Mouse (Mus musculus): ENCODE results near the gene Orm2. TPM values are rescaled to one million over a fixed set of nuclear protein-coding genes. Genes with fewer than 3 reads are reported as not detected.

Orm2 gene
- polyA plus RNA-seq, 1 experiment from 2014 or later: not detected

DNA sequence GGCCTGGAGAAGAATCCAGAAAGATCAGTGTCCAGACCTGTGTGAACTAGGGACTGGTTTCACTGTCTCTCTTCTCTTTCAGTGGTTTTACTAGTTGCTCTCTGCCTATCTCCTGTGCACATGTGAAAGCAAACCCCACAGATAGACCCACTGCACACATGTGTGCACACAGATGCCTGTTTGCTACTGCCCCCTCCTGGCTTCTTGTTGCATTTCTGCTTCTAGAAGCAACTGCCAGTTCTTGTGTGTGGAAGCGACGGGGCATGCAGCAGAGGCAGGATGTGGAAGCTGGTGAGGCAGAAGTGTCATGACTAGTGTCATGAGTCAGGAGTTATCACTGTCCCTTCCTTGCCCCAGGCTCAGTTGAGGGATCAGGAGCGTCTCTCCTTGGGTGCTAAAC is 9.6 kb downstream of the Orm2 start:
- no peak overlapping the region for H3K27ac ChIP-seq (ENCODE audit: low read length)
- no peaks in the 10 kb centered on the region for H3K9me3 ChIP-seq (replicated peaks; ENCODE audit: control insufficient read depth, low read length, poor library complexity, severe bottlenecking)
- 0 out of 2 replicates have a peak, but pooled peaks cover 2% of the 10 kb centered on the region for H3K36me3 ChIP-seq (ENCODE audit: control insufficient read depth, insufficient read depth, low read length)
- no peak for ATAC-seq
- no peaks in the 10 kb centered on the region for H3K27me3 ChIP-seq (ENCODE audit: control insufficient read depth, insufficient read depth, low read depth, low read length)
- H3K9ac ChIP-seq (ENCODE audit: low read depth, low read length): no peak overlapping the region
- 57% methylated on average over 3 of the region's 3 CpGs for WGBS
- no peaks in the 10 kb centered on the region; the same call in 1 of the 2 replicates for H3K4me1 ChIP-seq (ENCODE audit: control insufficient read depth, insufficient read depth, low read length)
- no peak overlapping the region for H3K4me2 ChIP-seq (ENCODE audit: low read length)
- H3K4me3 ChIP-seq (ENCODE audit: low read depth, low read length): no peak overlapping the region

DNA sequence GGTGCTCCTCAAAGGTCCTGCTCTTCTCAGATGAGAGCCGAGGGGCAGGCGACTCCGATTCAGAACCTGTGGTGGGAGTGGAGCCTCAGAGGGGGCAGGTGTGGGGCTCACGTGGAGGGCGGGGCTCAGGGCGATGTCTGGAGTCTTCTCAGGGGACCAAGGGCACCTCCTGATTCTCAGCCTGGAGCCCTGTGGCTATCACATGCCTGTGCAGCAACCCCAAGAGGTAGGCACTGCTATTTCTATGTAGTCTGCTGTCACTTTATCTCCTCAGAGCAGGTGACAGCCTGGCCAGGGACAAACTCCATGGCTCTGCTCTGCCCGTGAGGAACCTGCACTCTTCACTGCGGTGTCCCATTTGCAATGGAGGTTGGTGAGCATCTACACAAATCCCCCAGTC is 11.2 kb downstream of the Orm2 start:
- WGBS: 92% methylated on average over 8 of the region's 8 CpGs
- no peak overlapping the region for H3K4me2 ChIP-seq (ENCODE audit: low read length)
- no peaks in the 10 kb centered on the region; the same call in 1 of the 2 replicates for H3K4me1 ChIP-seq (ENCODE audit: control insufficient read depth, insufficient read depth, low read length)
- no peak for ATAC-seq
- no peaks in the 10 kb centered on the region for H3K9me3 ChIP-seq (replicated peaks; ENCODE audit: control insufficient read depth, low read length, poor library complexity, severe bottlenecking)
- no peak overlapping the region for H3K4me3 ChIP-seq (ENCODE audit: low read depth, low read length)
- no peak overlapping the region for H3K9ac ChIP-seq (ENCODE audit: low read depth, low read length)
- H3K27me3 ChIP-seq (ENCODE audit: control insufficient read depth, insufficient read depth, low read depth, low read length): no peaks in the 10 kb centered on the region
- no peak overlapping the region for H3K27ac ChIP-seq (ENCODE audit: low read length)
- 0 out of 2 replicates have a peak, but pooled peaks cover 2% of the 10 kb centered on the region for H3K36me3 ChIP-seq (ENCODE audit: control insufficient read depth, insufficient read depth, low read length)

GRCm38 (mm10) chr4:63374331-63374730 is 12.1 kb downstream of the Orm2 start:
- Histone ChIP-seq H3K9ac (ENCODE audit: low read depth, low read length) (no peak overlapping the region), H3K4me3 (ENCODE audit: low read depth, low read length) (no peak overlapping the region), H3K4me1 (ENCODE audit: control insufficient read depth, insufficient read depth, low read length) (no peaks in the 10 kb centered on the region; the same call in 1 of the 2 replicates), H3K27me3 (ENCODE audit: control insufficient read depth, insufficient read depth, low read depth, low read length) (no peaks in the 10 kb centered on the region), H3K27ac (ENCODE audit: low read length) (no peak overlapping the region), H3K36me3 (ENCODE audit: control insufficient read depth, insufficient read depth, low read length) (0 out of 2 replicates have a peak, but pooled peaks cover 2% of the 10 kb centered on the region), H3K4me2 (ENCODE audit: low read length) (no peak overlapping the region), H3K9me3 (replicated peaks; ENCODE audit: control insufficient read depth, low read length, poor library complexity, severe bottlenecking) (no peaks in the 10 kb centered on the region)
- WGBS: 88% methylated on average over 12 of the region's 12 CpGs
- ATAC-seq: no peak

DNA sequence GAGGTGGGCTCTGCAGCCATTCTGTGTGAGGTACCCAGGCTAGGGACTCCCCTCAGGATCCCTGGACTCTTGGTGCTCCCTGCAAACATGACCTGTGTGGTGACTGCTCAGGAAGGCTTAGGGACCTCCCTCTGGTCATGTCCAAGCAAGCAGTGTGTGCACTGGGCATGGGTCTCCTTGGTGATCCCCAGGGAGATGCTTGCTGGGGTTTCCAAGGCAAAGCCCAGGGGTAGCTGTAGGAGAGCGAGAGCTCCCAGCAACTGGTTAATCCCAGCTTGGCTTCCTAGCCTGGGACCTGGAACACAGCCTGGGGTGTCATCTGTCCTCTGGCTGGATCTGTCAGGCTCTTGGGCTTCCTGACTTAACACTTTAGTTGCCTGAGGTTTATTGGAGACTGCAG is 13.1 kb downstream of the Orm2 start:
- no peaks in the 10 kb centered on the region; the same call in 1 of the 2 replicates for H3K36me3 ChIP-seq (ENCODE audit: control insufficient read depth, insufficient read depth, low read length)
- no peak overlapping the region for H3K4me3 ChIP-seq (ENCODE audit: low read depth, low read length)
- peak; percentile 27 for ATAC-seq
- H3K27me3 ChIP-seq (ENCODE audit: control insufficient read depth, insufficient read depth, low read depth, low read length): no peaks in the 10 kb centered on the region
- no peaks in the 10 kb centered on the region; the same call in 1 of the 2 replicates for H3K4me1 ChIP-seq (ENCODE audit: control insufficient read depth, insufficient read depth, low read length)
- no peak overlapping the region for H3K9ac ChIP-seq (ENCODE audit: low read depth, low read length)
- WGBS: 59% methylated on average over 1 of the region's 1 CpGs
- no peak overlapping the region for H3K27ac ChIP-seq (ENCODE audit: low read length)
- no peak overlapping the region for H3K4me2 ChIP-seq (ENCODE audit: low read length)
- H3K9me3 ChIP-seq (replicated peaks; ENCODE audit: control insufficient read depth, low read length, poor library complexity, severe bottlenecking): no peaks in the 10 kb centered on the region

DNA sequence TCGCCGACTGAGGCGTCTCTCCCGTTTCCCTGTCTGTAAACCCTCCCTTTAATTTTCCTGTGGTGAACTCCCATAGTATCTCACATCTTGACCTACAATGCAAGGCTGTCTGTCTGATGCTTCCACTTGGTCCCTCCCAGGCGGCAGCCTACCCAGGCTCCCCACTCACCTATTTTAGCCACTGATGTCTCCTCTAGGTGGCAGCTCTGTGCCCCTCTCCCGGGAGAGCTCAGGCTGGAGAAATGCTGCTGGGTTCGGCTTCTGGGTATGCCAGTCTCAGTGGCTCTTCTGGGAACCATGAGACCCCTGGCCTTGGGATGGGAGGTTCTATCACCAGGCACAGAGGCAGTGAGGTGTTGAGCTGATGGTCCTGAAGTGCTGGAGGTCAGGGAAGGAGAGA is 15.2 kb downstream of the Orm2 start:
- no peaks in the 10 kb centered on the region; the same call in 1 of the 2 replicates for H3K36me3 ChIP-seq (ENCODE audit: control insufficient read depth, insufficient read depth, low read length)
- no peaks in the 10 kb centered on the region for H3K9me3 ChIP-seq (replicated peaks; ENCODE audit: control insufficient read depth, low read length, poor library complexity, severe bottlenecking)
- H3K27ac ChIP-seq (ENCODE audit: low read length): no peak overlapping the region
- no peak overlapping the region for H3K9ac ChIP-seq (ENCODE audit: low read depth, low read length)
- WGBS: 70% methylated on average over 7 of the region's 7 CpGs
- no peak overlapping the region for H3K4me3 ChIP-seq (ENCODE audit: low read depth, low read length)
- H3K27me3 ChIP-seq (ENCODE audit: control insufficient read depth, insufficient read depth, low read depth, low read length): no peaks in the 10 kb centered on the region
- ATAC-seq: no peak
- H3K4me1 ChIP-seq (ENCODE audit: control insufficient read depth, insufficient read depth, low read length): no peaks in the 10 kb centered on the region; the same call in 1 of the 2 replicates
- no peak overlapping the region for H3K4me2 ChIP-seq (ENCODE audit: low read length)

GRCm38 (mm10) chr4:63382676-63383369 is 20.6 kb downstream of the Orm2 start:
- 94% methylated on average over 4 of the region's 4 CpGs for WGBS
- H3K9ac ChIP-seq (ENCODE audit: low read depth, low read length): no peak overlapping the region
- H3K36me3 ChIP-seq (ENCODE audit: control insufficient read depth, insufficient read depth, low read length): no peaks in the 10 kb centered on the region; the same call in 1 of the 2 replicates
- no peaks in the 10 kb centered on the region for H3K27me3 ChIP-seq (ENCODE audit: control insufficient read depth, insufficient read depth, low read depth, low read length)
- H3K27ac ChIP-seq (ENCODE audit: low read length): no peak overlapping the region
- H3K4me3 ChIP-seq (ENCODE audit: low read depth, low read length): no peak overlapping the region
- no peak for ATAC-seq
- no peaks in the 10 kb centered on the region for H3K9me3 ChIP-seq (replicated peaks; ENCODE audit: control insufficient read depth, low read length, poor library complexity, severe bottlenecking)
- no peaks in the 10 kb centered on the region for H3K4me1 ChIP-seq (ENCODE audit: control insufficient read depth, insufficient read depth, low read length)
- H3K4me2 ChIP-seq (ENCODE audit: low read length): no peak overlapping the region

DNA sequence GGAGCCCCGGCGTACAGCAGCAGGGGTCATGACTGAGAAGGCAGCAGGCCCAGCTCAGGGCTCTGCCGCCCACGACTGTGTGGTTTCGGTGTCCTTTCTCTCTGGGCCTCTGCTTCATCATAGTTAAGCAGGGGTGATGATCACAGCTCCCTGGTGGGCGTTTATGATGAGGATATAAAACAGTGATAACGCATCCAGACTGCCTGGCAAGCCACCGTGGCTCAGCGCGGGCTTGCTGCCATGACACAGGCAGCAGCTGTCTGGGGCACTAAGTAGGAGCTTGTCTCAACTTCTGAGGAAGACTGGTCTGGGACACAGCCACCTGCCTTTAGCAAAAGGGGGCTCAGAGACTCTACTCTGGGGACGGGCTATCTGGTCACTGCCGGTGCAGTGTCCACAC is 21.2 kb downstream of the Orm2 start:
- H3K27me3 ChIP-seq (ENCODE audit: control insufficient read depth, insufficient read depth, low read depth, low read length): no peaks in the 10 kb centered on the region
- WGBS: 89% methylated on average over 12 of the region's 12 CpGs
- H3K36me3 ChIP-seq (ENCODE audit: control insufficient read depth, insufficient read depth, low read length): no peaks in the 10 kb centered on the region; the same call in 1 of the 2 replicates

DNA sequence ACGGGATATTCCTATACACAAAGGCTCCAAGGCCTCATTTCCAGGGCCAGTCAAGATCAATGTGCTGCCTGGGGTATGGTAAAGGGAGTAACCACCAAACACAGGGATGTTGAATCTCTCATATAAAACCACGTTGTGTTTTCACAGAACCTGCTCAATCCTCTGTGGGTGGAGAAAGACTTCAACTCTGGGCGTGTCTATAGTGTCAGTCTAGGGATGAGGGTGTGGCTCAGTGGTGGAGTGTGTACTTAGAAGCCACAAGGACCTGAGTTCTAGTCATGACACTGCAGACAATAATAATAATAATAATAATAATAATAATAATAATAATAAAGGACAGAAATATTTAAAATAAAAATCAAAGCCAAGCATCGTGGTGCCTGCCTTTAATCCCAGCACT is 22.0 kb downstream of the Orm2 start:
- no peak overlapping the region for H3K4me2 ChIP-seq (ENCODE audit: low read length)
- H3K36me3 ChIP-seq (ENCODE audit: control insufficient read depth, insufficient read depth, low read length): no peaks in the 10 kb centered on the region; the same call in 1 of the 2 replicates
- ATAC-seq: no peak

More for the DNA sequence above, 21.2 kb downstream of the Orm2 start:
- no peak overlapping the region for H3K4me3 ChIP-seq (ENCODE audit: low read depth, low read length)
- no peaks in the 10 kb centered on the region for H3K9me3 ChIP-seq (replicated peaks; ENCODE audit: control insufficient read depth, low read length, poor library complexity, severe bottlenecking)
- no peak overlapping the region for H3K27ac ChIP-seq (ENCODE audit: low read length)
- no peak for ATAC-seq
- H3K4me1 ChIP-seq (ENCODE audit: control insufficient read depth, insufficient read depth, low read length): no peaks in the 10 kb centered on the region; the same call in 1 of the 2 replicates
- H3K4me2 ChIP-seq (ENCODE audit: low read length): no peak overlapping the region
- no peak overlapping the region for H3K9ac ChIP-seq (ENCODE audit: low read depth, low read length)

DNA sequence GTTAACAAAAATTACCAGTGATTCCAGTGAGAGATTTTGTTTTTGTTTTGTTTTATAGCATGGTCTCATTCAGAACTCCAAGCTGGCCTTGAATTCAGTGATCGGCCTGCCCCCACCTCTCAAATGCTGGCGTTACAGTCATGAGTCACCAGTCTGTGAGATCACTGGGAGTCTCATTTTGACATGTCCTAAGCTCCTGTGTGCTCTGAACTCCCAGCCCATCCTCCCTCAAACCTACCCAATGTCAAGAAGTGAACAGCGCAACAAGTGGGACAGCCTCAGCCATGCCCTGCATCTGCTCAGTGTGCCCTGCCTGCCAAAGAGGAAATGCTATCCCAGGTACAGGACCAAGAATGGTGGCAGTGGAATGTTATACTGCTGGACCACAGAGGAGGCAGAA is 23.0 kb downstream of the Orm2 start:
- no peaks in the 10 kb centered on the region for H3K9me3 ChIP-seq (replicated peaks; ENCODE audit: control insufficient read depth, low read length, poor library complexity, severe bottlenecking)
- 95% methylated on average over 3 of the region's 3 CpGs for WGBS
- no peaks in the 10 kb centered on the region for H3K27me3 ChIP-seq (ENCODE audit: control insufficient read depth, insufficient read depth, low read depth, low read length)
- peaks cover 6% of the 10 kb centered on the region; the same call in 1 of the 2 replicates for H3K4me1 ChIP-seq (ENCODE audit: control insufficient read depth, insufficient read depth, low read length)
- H3K27ac ChIP-seq (ENCODE audit: low read length): no peak overlapping the region
- no peak overlapping the region for H3K9ac ChIP-seq (ENCODE audit: low read depth, low read length)
- no peak overlapping the region for H3K4me2 ChIP-seq (ENCODE audit: low read length)
- no peak overlapping the region for H3K4me3 ChIP-seq (ENCODE audit: low read depth, low read length)
- ATAC-seq: no peak
- H3K36me3 ChIP-seq (ENCODE audit: control insufficient read depth, insufficient read depth, low read length): no peaks in the 10 kb centered on the region

More for the DNA sequence above, 22.0 kb downstream of the Orm2 start:
- no peaks in the 10 kb centered on the region for H3K9me3 ChIP-seq (replicated peaks; ENCODE audit: control insufficient read depth, low read length, poor library complexity, severe bottlenecking)
- H3K9ac ChIP-seq (ENCODE audit: low read depth, low read length): no peak overlapping the region
- H3K27ac ChIP-seq (ENCODE audit: low read length): no peak overlapping the region
- no peak overlapping the region for H3K4me3 ChIP-seq (ENCODE audit: low read depth, low read length)
- H3K27me3 ChIP-seq (ENCODE audit: control insufficient read depth, insufficient read depth, low read depth, low read length): no peaks in the 10 kb centered on the region
- peaks cover 4% of the 10 kb centered on the region; the same call in 1 of the 2 replicates for H3K4me1 ChIP-seq (ENCODE audit: control insufficient read depth, insufficient read depth, low read length)
- whole genome bisulfite sequencing: 92% methylated on average over 4 of the region's 4 CpGs

Data from midbrain, embryonic 16.5 days (tissue).